Mouse (Mus musculus) intestine, postnatal 0 days (tissue): ENCODE data around the gene Clec1b. TPM values are rescaled to one million over a fixed set of nuclear protein-coding genes. Genes with fewer than 3 reads are reported as not detected.

ENCODE experiments used
- ATAC-seq: fragments of 200-750 bp; cut with Nextera tagmentation; 2 replicates; pipeline ENCODE4 v1.8.0; 2017; ENCODE audit warnings: mild to moderate bottlenecking, moderate TSS enrichment, moderate library complexity
- H3K27ac ChIP-seq: fragments of 300-500 bp; sonication (generic); 2 replicates; pipeline ENCODE4 v1.5.1; 2014; ENCODE audit warnings: mild to moderate bottlenecking, low read depth, low read length, moderate library complexity
- H3K27me3 ChIP-seq: fragments of 300-500 bp; sonication (generic); replicated peaks from 2 replicates; pipeline ENCODE4 v1.6.1; 2014; ENCODE audit warnings: low read length, mixed read lengths; ENCODE audit not compliant: control insufficient read depth, insufficient read depth
- H3K36me3 ChIP-seq: fragments of 300-500 bp; sonication (generic); 2 replicates; pipeline ENCODE4 v1.6.1; 2014; ENCODE audit warnings: mild to moderate bottlenecking, moderate library complexity; ENCODE audit not compliant: control insufficient read depth, insufficient read depth
- H3K4me1 ChIP-seq: fragments of 300-500 bp; sonication (generic); replicated peaks from 2 replicates; pipeline ENCODE4 v1.6.1; 2014; ENCODE audit warnings: antibody characterized with exemption, low read length, mixed read lengths; ENCODE audit not compliant: control insufficient read depth, insufficient read depth
- H3K4me2 ChIP-seq: fragments of 300-500 bp; sonication (generic); replicated peaks from 2 replicates; pipeline ENCODE4 v1.6.1; 2014; ENCODE audit warnings: low read depth, mild to moderate bottlenecking, moderate library complexity
- H3K4me3 ChIP-seq: fragments of 300-500 bp; sonication (generic); 2 replicates; pipeline ENCODE4 v1.5.1; 2014; ENCODE audit warnings: low read depth, low read length
- H3K9ac ChIP-seq: fragments of 300-500 bp; sonication (generic); 2 replicates; pipeline ENCODE4 v1.6.1; 2014; ENCODE audit warnings: mild to moderate bottlenecking, low read depth, low read length
- H3K9me3 ChIP-seq: fragments of 300-500 bp; sonication (generic); 2 replicates; pipeline ENCODE4 v1.6.1; 2016; ENCODE audit warnings: mixed run types; ENCODE audit not compliant: control insufficient read depth
- CTCF ChIP-seq: sonication (generic); IDR thresholded peaks from 2 replicates; pipeline ENCODE4 v1.5.1; 2016; ENCODE audit warnings: low read depth, mild to moderate bottlenecking, control low read depth, antibody characterized with exemption, moderate library complexity
- WGBS: fragments of 180-500 bp; shearing (Covaris S2); extraction: QIAGEN DNeasy Blood & Tissue Kit; methylation state at CpG from one replicate; pipeline ENCODE4 v1.1.7; 2014; 5-methylcytosine and 5-hydroxymethylcytosine counted together
- polyA plus RNA-seq: library from polyadenylated mRNA; unstranded; fragments of >200 nt; fragmentation: Nextera tagmentation; extraction: Ambion mirVana; gene quantifications from 2 replicates; pipeline ENCODE4 v1.2.1, GENCODE M21; 2015

Gene Clec1b
- polyA plus RNA-seq, 1 experiment from 2014 or later: 0.29 TPM

GRCm38 (mm10) chr6:129403391-129403790, 6.3 kb downstream of the Clec1b start:
- Histone ChIP-seq H3K4me3 (no peak overlapping the region), H3K27me3 (no peaks in the 10 kb centered on the region), H3K9ac (no peak overlapping the region), H3K27ac (no peak overlapping the region), H3K4me2 (no peak overlapping the region), H3K4me1 (no peaks in the 10 kb centered on the region), H3K9me3 (no peaks in the 10 kb centered on the region), H3K36me3 (no peaks in the 10 kb centered on the region)
- no peak for ATAC-seq
- 85% methylated on average over 6 of the region's 6 CpGs for WGBS
- no peak for TF ChIP-seq CTCF

- H3K9me3 ChIP-seq: no peaks in the 10 kb centered on the region
- TF ChIP-seq CTCF: no peak
- no peak overlapping the region for H3K4me3 ChIP-seq
- H3K9ac ChIP-seq: no peak overlapping the region
- H3K4me2 ChIP-seq: no peak overlapping the region
- no peaks in the 10 kb centered on the region for H3K36me3 ChIP-seq
- no peaks in the 10 kb centered on the region for H3K4me1 ChIP-seq
- no peaks in the 10 kb centered on the region for H3K27me3 ChIP-seq
- no peak overlapping the region for H3K27ac ChIP-seq
- no peak for ATAC-seq
Measured at GRCm38 (mm10) chr6:129405999-129406398, 8.9 kb downstream of the Clec1b start.

GRCm38 (mm10) chr6:129407324-129407723, 10.2 kb downstream of the Clec1b start:
- Histone ChIP-seq H3K27me3 (no peaks in the 10 kb centered on the region), H3K4me3 (no peak overlapping the region), H3K9me3 (no peaks in the 10 kb centered on the region), H3K4me1 (no peaks in the 10 kb centered on the region), H3K9ac (no peak overlapping the region), H3K36me3 (no peaks in the 10 kb centered on the region), H3K27ac (no peak overlapping the region; the same call in 1 of the 2 replicates), H3K4me2 (no peak overlapping the region)
- TF ChIP-seq CTCF: no peak
- no peak for ATAC-seq
- 51% methylated on average over 2 of the region's 2 CpGs for WGBS

GRCm38 (mm10) chr6:129408562-129408961, 11.5 kb downstream of the Clec1b start, which contains the start of gene Clec9a:
Gene Clec9a (plus strand): TSS chr6:129408862.
- Histone ChIP-seq H3K4me2 (no peak within 1 kb of the TSS), H3K4me3 (no peak within 1 kb of the TSS), H3K27me3 (no peaks in the 10 kb centered on the region), H3K27ac (no peak within 1 kb of the TSS; the same call in 1 of the 2 replicates), H3K36me3 (no peaks in the 10 kb centered on the region), H3K4me1 (no peaks in the 10 kb centered on the region), H3K9me3 (no peaks in the 10 kb centered on the region), H3K9ac (no peak within 1 kb of the TSS)
- WGBS: 89% methylated on average over 2 of the region's 2 CpGs
- TF ChIP-seq CTCF: no peak
- no peak for ATAC-seq

GRCm38 (mm10) chr6:129414177-129414576, 17.1 kb downstream of the Clec1b start:
- no peaks in the 10 kb centered on the region for H3K36me3 ChIP-seq
- H3K4me2 ChIP-seq: no peak overlapping the region
- ATAC-seq: no peak
- 42% methylated on average over 1 of the region's 1 CpGs for whole genome bisulfite sequencing
- no peaks in the 10 kb centered on the region for H3K27me3 ChIP-seq
- no peak for TF ChIP-seq CTCF
- H3K4me1 ChIP-seq: no peaks in the 10 kb centered on the region
- no peak overlapping the region for H3K4me3 ChIP-seq
- no peaks in the 10 kb centered on the region for H3K9me3 ChIP-seq
- H3K9ac ChIP-seq: no peak overlapping the region
- no peak overlapping the region for H3K27ac ChIP-seq

GRCm38 (mm10) chr6:129422311-129422710, 25.2 kb downstream of the Clec1b start:
- no peak overlapping the region for H3K4me3 ChIP-seq
- no peaks in the 10 kb centered on the region for H3K9me3 ChIP-seq
- H3K4me2 ChIP-seq: no peak overlapping the region
- H3K36me3 ChIP-seq: no peaks in the 10 kb centered on the region
- WGBS: 43% methylated on average over 3 of the region's 3 CpGs
- H3K27ac ChIP-seq: no peak overlapping the region
- no peak overlapping the region for H3K9ac ChIP-seq
- H3K27me3 ChIP-seq: no peaks in the 10 kb centered on the region
- no peaks in the 10 kb centered on the region for H3K4me1 ChIP-seq
- TF ChIP-seq CTCF: no peak
- no peak for ATAC-seq

- ATAC-seq: peak; percentile 80
- no peaks in the 10 kb centered on the region for H3K27me3 ChIP-seq
- no peak overlapping the region for H3K4me2 ChIP-seq
- no peak overlapping the region for H3K27ac ChIP-seq
- no peaks in the 10 kb centered on the region for H3K36me3 ChIP-seq
- no peaks in the 10 kb centered on the region for H3K9me3 ChIP-seq
- no peaks in the 10 kb centered on the region for H3K4me1 ChIP-seq
- no peak overlapping the region for H3K9ac ChIP-seq
- TF ChIP-seq CTCF: no peak
- whole genome bisulfite sequencing: 53% methylated on average over 4 of the region's 4 CpGs
- no peak overlapping the region for H3K4me3 ChIP-seq
Measured at GRCm38 (mm10) chr6:129423040-129423733, 26.1 kb downstream of the Clec1b start.
